Mouse (Mus musculus): ENCODE measurements around the gene Megf9.

- TF ChIP-seq EP300 (IDR thresholded peaks at IDR 0.05; ENCODE audit: low read depth) = no peak
- no peak for TF ChIP-seq CTCF (IDR thresholded peaks at IDR 0.05; ENCODE audit: low read depth)
These were observed 18.5 kb upstream of the Megf9 start for GRCm38 (mm10) chr4:70553230-70553797.

Measured in liver, embryonic 14.5 days (tissue).